Mouse (Mus musculus): Measurements from ENCODE around the gene Slc9a3. TPM values are rescaled to one million over a fixed set of nuclear protein-coding genes. Genes with fewer than 3 reads are reported as not detected.

Gene Slc9a3
- polyA plus RNA-seq, 1 experiment: not detected

- WGBS: 88% methylated on average over 6 of the region's 6 CpGs
- no peak for TF ChIP-seq POLR2A (IDR thresholded peaks at IDR 0.05; ENCODE audit: borderline replicate concordance, control insufficient read depth, low read depth, low read length)
- no peak for TF ChIP-seq CTCF (IDR thresholded peaks at IDR 0.05; ENCODE audit: control insufficient read depth, insufficient read depth, low read length)
- Histone ChIP-seq H3K4me3 (replicated peaks; ENCODE audit: control insufficient read depth, low read depth, low read length) (no peak overlapping the region), H3K4me1 (ENCODE audit: control insufficient read depth, insufficient read depth, low read length) (no peaks in the 10 kb centered on the region), H3K27ac (ENCODE audit: control insufficient read depth, insufficient read depth, low read depth, low read length, poor library complexity) (no peak overlapping the region)
Measured at GRCm38 (mm10) chr13:74129909-74130308, 8.7 kb downstream of the Slc9a3 start.

GRCm38 (mm10) chr13:74138906-74139647, 17.8 kb downstream of the Slc9a3 start:
- no peak overlapping the region for H3K4me3 ChIP-seq (replicated peaks; ENCODE audit: control insufficient read depth, low read depth, low read length)
- H3K27ac ChIP-seq (ENCODE audit: control insufficient read depth, insufficient read depth, low read depth, low read length, poor library complexity): no peak overlapping the region
- no peak for TF ChIP-seq POLR2A (IDR thresholded peaks at IDR 0.05; ENCODE audit: borderline replicate concordance, control insufficient read depth, low read depth, low read length)
- no peak for TF ChIP-seq CTCF (IDR thresholded peaks at IDR 0.05; ENCODE audit: control insufficient read depth, insufficient read depth, low read length)
- no peaks in the 10 kb centered on the region; the same call in 1 of the 2 replicates for H3K4me1 ChIP-seq (ENCODE audit: control insufficient read depth, insufficient read depth, low read length)
- 74% methylated on average over 7 of the region's 7 CpGs for WGBS

GRCm38 (mm10) chr13:74140793-74141192, 19.5 kb downstream of the Slc9a3 start:
- TF ChIP-seq CTCF (IDR thresholded peaks at IDR 0.05; ENCODE audit: control insufficient read depth, insufficient read depth, low read length) (no peak), POLR2A (IDR thresholded peaks at IDR 0.05; ENCODE audit: borderline replicate concordance, control insufficient read depth, low read depth, low read length) (no peak)
- 72% methylated on average over 6 of the region's 6 CpGs for WGBS
- Histone ChIP-seq H3K4me1 (ENCODE audit: control insufficient read depth, insufficient read depth, low read length) (no peaks in the 10 kb centered on the region; the same call in 1 of the 2 replicates), H3K4me3 (replicated peaks; ENCODE audit: control insufficient read depth, low read depth, low read length) (no peak overlapping the region), H3K27ac (ENCODE audit: control insufficient read depth, insufficient read depth, low read depth, low read length, poor library complexity) (no peak overlapping the region)

- WGBS: 49% methylated on average over 3 of the region's 3 CpGs
- Histone ChIP-seq H3K4me3 (replicated peaks; ENCODE audit: control insufficient read depth, low read depth, low read length) (no peak overlapping the region), H3K4me1 (ENCODE audit: control insufficient read depth, insufficient read depth, low read length) (no peaks in the 10 kb centered on the region; the same call in 1 of the 2 replicates), H3K27ac (ENCODE audit: control insufficient read depth, insufficient read depth, low read depth, low read length, poor library complexity) (no peak overlapping the region)
- TF ChIP-seq CTCF (IDR thresholded peaks at IDR 0.05; ENCODE audit: control insufficient read depth, insufficient read depth, low read length) (no peak), POLR2A (IDR thresholded peaks at IDR 0.05; ENCODE audit: borderline replicate concordance, control insufficient read depth, low read depth, low read length) (no peak)
Measured at GRCm38 (mm10) chr13:74143282-74143681, 22.0 kb downstream of the Slc9a3 start.

GRCm38 (mm10) chr13:74144120-74144884, 23.0 kb downstream of the Slc9a3 start:
- H3K27ac ChIP-seq (ENCODE audit: control insufficient read depth, insufficient read depth, low read depth, low read length, poor library complexity): no peak overlapping the region; the same call in 1 of the 2 replicates
- H3K4me3 ChIP-seq (replicated peaks; ENCODE audit: control insufficient read depth, low read depth, low read length): no peak overlapping the region
- WGBS: 48% methylated on average over 7 of the region's 7 CpGs
- TF ChIP-seq CTCF (IDR thresholded peaks at IDR 0.05; ENCODE audit: control insufficient read depth, insufficient read depth, low read length) (no peak), POLR2A (IDR thresholded peaks at IDR 0.05; ENCODE audit: borderline replicate concordance, control insufficient read depth, low read depth, low read length) (no peak)
- no peaks in the 10 kb centered on the region; the same call in 1 of the 2 replicates for H3K4me1 ChIP-seq (ENCODE audit: control insufficient read depth, insufficient read depth, low read length)

GRCm38 (mm10) chr13:74145983-74146622, 24.8 kb downstream of the Slc9a3 start:
- no peak overlapping the region for H3K27ac ChIP-seq (ENCODE audit: control insufficient read depth, insufficient read depth, low read depth, low read length, poor library complexity)
- H3K4me3 ChIP-seq (replicated peaks; ENCODE audit: control insufficient read depth, low read depth, low read length): no peak overlapping the region
- H3K4me1 ChIP-seq (ENCODE audit: control insufficient read depth, insufficient read depth, low read length): no peaks in the 10 kb centered on the region; the same call in 1 of the 2 replicates
- WGBS: 77% methylated on average over 3 of the region's 3 CpGs
- no peak for TF ChIP-seq CTCF (IDR thresholded peaks at IDR 0.05; ENCODE audit: control insufficient read depth, insufficient read depth, low read length)
- TF ChIP-seq POLR2A (IDR thresholded peaks at IDR 0.05; ENCODE audit: borderline replicate concordance, control insufficient read depth, low read depth, low read length): no peak

GRCm38 (mm10) chr13:74147327-74147726, 26.1 kb downstream of the Slc9a3 start:
- Histone ChIP-seq H3K27ac (ENCODE audit: control insufficient read depth, insufficient read depth, low read depth, low read length, poor library complexity) (no peak overlapping the region), H3K4me3 (replicated peaks; ENCODE audit: control insufficient read depth, low read depth, low read length) (no peak overlapping the region), H3K4me1 (ENCODE audit: control insufficient read depth, insufficient read depth, low read length) (no peaks in the 10 kb centered on the region; the same call in 1 of the 2 replicates)
- TF ChIP-seq CTCF (IDR thresholded peaks at IDR 0.05; ENCODE audit: control insufficient read depth, insufficient read depth, low read length) (no peak), POLR2A (IDR thresholded peaks at IDR 0.05; ENCODE audit: borderline replicate concordance, control insufficient read depth, low read depth, low read length) (no peak)
- 72% methylated on average over 2 of the region's 2 CpGs for WGBS

Data from bone marrow, adult 2 months (tissue).